Mouse (Mus musculus) testis, adult 2 months (tissue): ENCODE measurements at regions not wholly inside any gene's neighbourhood (a gene's known extent, or its start where the extent isn't known, plus 50 kb on each side); places are given as distances from the start of the nearest gene placed in this dataset.

Experiments used
- H3K27ac ChIP-seq: fragments of 200-500 bp; 2 replicates; pipeline ENCODE4 v1.5.1; 2012; ENCODE audit warnings: low read depth, low read length; ENCODE audit not compliant: control insufficient read depth, insufficient read depth
- H3K27me3 ChIP-seq: fragments of 200-500 bp; 2 replicates; pipeline ENCODE4 v1.6.1; 2012; ENCODE audit warnings: mild to moderate bottlenecking, low read length, moderate library complexity; ENCODE audit not compliant: control insufficient read depth, insufficient read depth
- H3K36me3 ChIP-seq: fragments of 200-500 bp; 2 replicates; pipeline ENCODE4 v1.6.1; 2012; ENCODE audit warnings: mild to moderate bottlenecking, low read length; ENCODE audit not compliant: control insufficient read depth, insufficient read depth
- H3K4me1 ChIP-seq: fragments of 200-500 bp; 2 replicates; pipeline ENCODE4 v1.6.1; 2012; ENCODE audit warnings: low read length; ENCODE audit not compliant: control insufficient read depth, insufficient read depth
- H3K4me3 ChIP-seq: fragments of 200-500 bp; 2 replicates; pipeline ENCODE4 v1.5.1; 2012; ENCODE audit warnings: low read depth, mild to moderate bottlenecking, low read length, moderate library complexity, mixed read lengths; ENCODE audit not compliant: control insufficient read depth
- CTCF ChIP-seq: fragments of 200-500 bp; IDR thresholded peaks from 2 replicates; pipeline ENCODE4 v1.5.1; 2012; ENCODE audit warnings: low read depth, mild to moderate bottlenecking, inconsistent platforms, low read length, moderate library complexity; ENCODE audit not compliant: control insufficient read depth, insufficient read depth, insufficient replicate concordance
- POLR2A ChIP-seq: fragments of 200-500 bp; IDR thresholded peaks from 2 replicates; pipeline ENCODE4 v1.6.1; 2012; ENCODE audit warnings: low read depth, mild to moderate bottlenecking, inconsistent platforms, low read length, moderate library complexity; ENCODE audit not compliant: control insufficient read depth

DNA sequence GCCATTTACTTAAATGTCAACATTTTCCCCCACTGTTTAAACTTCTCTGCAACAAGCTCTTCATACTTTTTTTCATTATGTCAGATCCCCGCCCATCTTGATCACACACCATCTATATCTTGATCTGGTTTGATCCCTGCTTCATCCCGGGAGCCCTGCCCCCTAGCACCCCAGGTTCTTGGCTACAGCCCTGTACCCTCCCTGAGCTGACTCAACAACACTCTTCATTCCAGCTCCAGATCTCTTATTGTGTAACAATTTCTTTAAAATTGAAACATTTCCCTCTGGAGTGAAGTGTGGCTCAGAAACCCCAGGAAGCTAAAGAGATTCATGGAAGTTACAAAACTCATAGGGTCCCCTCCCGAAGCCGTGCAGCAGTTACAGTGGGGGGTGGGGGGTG, 126.2 kb upstream of the Mast4 start:
- Histone ChIP-seq H3K27me3 (no peaks in the 10 kb centered on the region), H3K4me1 (peaks cover 2% of the 10 kb centered on the region; the same call in 1 of the 2 replicates), H3K36me3 (no peaks in the 10 kb centered on the region), H3K4me3 (no peak overlapping the region), H3K27ac (no peak overlapping the region)
- TF ChIP-seq POLR2A: no peak
- TF ChIP-seq CTCF: no peak

DNA sequence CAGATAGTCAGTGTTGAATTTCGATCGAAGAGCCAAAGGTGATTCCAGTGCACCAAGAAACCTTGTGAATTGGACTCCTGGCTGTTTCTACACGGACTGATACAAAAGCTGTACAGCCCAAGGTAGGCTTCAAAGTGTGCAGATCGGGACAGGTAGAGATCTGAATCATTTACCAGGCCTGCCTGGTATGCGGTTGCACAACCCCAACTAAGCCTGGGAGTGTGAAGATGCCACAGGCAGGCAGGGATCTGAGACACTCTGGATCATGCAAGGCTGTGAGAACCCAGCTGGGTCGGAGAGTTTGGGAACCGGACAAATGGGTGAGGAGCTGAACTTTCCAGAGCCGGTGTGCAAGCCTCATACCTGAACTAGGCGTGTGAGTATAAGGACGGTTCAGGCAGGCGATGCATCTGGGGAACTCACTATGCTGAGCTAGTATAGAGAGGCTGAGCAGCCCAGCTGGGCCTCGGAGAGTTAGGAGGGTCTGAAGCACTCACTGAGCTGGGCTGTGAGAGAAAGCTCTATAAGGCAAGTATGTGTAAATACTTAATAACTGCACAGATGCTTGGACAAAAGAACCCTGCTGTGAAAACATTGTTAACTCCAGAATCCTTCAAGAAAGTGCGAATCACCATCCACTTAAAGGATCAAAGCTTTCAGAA, 125.3 kb upstream of the Mast4 start:
- TF ChIP-seq POLR2A: no peak
- TF ChIP-seq CTCF: no peak
- H3K27ac ChIP-seq: no peak overlapping the region
- H3K27me3 ChIP-seq: no peaks in the 10 kb centered on the region
- peaks cover 2% of the 10 kb centered on the region; the same call in 1 of the 2 replicates for H3K4me1 ChIP-seq
- no peak overlapping the region for H3K4me3 ChIP-seq
- H3K36me3 ChIP-seq: no peaks in the 10 kb centered on the region

DNA sequence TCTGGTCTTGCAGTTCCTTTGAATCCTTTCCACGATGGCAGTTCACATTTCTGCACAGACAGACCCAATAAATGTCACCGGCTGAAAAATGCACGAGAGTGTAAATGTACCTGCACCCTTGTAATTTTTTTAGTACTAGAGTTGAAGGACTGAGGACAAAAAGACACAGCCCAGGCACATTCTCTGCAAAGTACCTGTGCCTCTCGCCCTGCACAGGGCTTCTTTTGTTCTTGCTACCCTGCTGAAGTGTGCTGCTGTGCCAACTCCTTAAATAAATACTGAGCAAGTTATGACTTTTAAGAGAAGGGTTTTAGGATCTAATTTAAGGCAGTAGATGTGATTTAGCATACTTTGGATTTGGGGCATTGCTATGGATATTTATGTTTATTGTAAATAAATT, 118.5 kb upstream of the Mast4 start:
- Histone ChIP-seq H3K27ac (no peak overlapping the region), H3K36me3 (no peaks in the 10 kb centered on the region), H3K27me3 (no peaks in the 10 kb centered on the region), H3K4me1 (no peaks in the 10 kb centered on the region), H3K4me3 (no peak overlapping the region)
- TF ChIP-seq CTCF: no peak
- TF ChIP-seq POLR2A: no peak

DNA sequence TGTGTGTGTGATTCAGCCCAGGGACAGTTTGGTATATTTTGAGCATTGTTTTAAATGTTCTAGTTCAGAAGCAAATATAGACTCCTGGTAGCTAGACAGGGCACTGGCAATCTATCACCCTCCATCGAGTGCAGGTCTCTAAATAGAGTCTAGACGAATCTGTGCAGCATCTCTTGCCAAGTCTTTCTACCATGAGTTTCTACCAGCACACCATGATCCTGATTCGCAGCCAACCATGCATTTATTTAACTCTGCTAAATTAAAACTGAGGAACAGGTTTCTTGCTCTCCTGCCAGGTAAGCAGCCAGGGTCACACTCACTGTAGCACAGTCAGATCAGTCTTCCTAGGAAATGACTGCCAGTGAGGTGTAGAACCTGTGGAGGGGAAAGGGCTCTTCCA, 96.3 kb upstream of the Mast4 start:
- no peaks in the 10 kb centered on the region for H3K27me3 ChIP-seq
- no peak overlapping the region for H3K27ac ChIP-seq
- H3K4me3 ChIP-seq: no peak overlapping the region
- no peaks in the 10 kb centered on the region for H3K36me3 ChIP-seq
- H3K4me1 ChIP-seq: no peaks in the 10 kb centered on the region; the same call in 1 of the 2 replicates
- TF ChIP-seq POLR2A: no peak
- TF ChIP-seq CTCF: no peak

DNA sequence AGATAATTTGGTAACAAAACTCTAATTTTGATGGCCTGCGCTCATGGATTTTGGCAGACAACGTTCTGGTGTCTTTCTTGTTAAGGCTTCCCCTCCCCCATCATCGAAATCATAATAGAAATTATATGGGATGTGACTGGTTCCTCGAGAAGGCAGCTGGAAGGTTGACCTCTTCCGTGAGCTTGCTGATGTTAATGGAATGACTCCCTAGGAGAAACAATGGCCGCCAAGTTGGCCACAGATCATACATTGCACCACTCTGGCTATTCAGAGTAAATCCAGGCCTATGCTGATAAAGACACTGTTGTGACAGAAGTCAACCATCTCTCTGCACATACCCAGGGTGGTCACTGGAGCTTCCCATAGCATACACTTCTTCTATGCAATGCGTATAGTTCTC, 89.7 kb upstream of the Mast4 start:
- H3K36me3 ChIP-seq: no peaks in the 10 kb centered on the region
- no peaks in the 10 kb centered on the region for H3K27me3 ChIP-seq
- no peak for TF ChIP-seq POLR2A
- no peak for TF ChIP-seq CTCF
- no peak overlapping the region for H3K4me3 ChIP-seq
- peaks cover 6% of the 10 kb centered on the region for H3K4me1 ChIP-seq
- H3K27ac ChIP-seq: no peak overlapping the region

DNA sequence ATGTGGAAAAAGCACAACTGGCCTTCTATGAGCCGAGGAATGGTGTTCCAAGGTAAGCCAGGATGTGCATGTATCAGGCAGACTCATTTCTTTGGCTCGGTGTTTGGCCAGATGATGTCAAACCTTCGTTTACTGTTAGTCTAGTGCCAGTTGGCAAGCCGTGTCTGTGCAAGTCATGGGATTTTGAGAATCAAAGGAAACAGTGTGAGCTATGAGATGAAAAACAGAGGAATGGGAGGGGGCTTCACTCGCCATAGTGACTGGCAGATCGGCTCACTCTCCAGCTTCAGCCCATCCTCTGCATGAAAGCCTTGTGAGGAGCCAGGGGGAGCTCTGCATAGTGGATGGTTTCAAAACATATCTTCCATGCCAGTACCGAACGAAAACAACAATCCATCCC, 89.1 kb upstream of the Mast4 start:
- no peak for TF ChIP-seq POLR2A
- no peak for TF ChIP-seq CTCF

DNA sequence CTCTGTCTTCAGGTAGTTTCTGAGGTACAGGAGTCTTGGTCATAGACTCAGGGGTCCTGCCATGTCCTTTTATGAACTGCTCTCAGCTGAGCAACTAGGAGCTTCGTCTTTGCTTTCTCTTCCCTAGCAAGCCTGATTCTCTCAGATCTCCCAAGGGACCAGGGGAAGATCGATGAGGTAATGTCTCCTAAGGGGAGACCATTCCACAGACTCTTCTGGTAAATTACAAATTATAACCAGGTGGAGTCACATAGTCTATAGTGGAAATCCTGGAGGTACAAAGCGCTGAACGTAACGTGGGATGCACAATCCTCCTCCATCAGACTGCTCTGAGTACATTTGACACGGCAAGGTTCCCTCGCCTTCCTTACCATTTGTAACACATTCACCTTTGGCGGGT, 88.7 kb upstream of the Mast4 start:
- Histone ChIP-seq H3K27ac (no peak overlapping the region), H3K4me1 (peaks cover 6% of the 10 kb centered on the region)
- TF ChIP-seq POLR2A: no peak
- TF ChIP-seq CTCF: no peak

More for the DNA sequence above, 89.1 kb upstream of the Mast4 start:
- Histone ChIP-seq H3K36me3 (no peaks in the 10 kb centered on the region), H3K4me3 (no peak overlapping the region), H3K27ac (no peak overlapping the region), H3K4me1 (peaks cover 6% of the 10 kb centered on the region), H3K27me3 (no peaks in the 10 kb centered on the region)

DNA sequence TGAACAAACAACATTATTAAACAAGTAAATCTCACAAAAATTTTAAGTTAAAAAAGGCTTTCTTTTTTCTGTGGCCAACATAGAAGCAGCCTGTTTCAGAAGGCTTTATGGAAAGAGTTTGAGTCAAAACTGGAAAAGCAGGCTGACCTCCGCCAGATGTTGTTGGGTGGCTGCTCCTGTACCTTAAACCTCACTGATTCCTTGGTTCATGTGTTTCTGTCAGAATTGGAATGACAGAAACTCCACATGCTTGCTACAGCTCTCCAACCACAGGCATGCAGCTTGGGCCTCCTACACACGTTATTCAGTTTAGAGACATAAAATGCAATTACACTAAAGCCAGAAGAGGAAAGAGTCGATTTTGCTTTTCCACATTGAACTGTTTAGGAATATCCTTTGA, 84.8 kb upstream of the Mast4 start:
- no peak overlapping the region for H3K4me3 ChIP-seq
- H3K36me3 ChIP-seq: no peaks in the 10 kb centered on the region
- no peaks in the 10 kb centered on the region for H3K27me3 ChIP-seq
- no peak overlapping the region for H3K27ac ChIP-seq
- peaks cover 6% of the 10 kb centered on the region for H3K4me1 ChIP-seq
- TF ChIP-seq CTCF (no peak), POLR2A (no peak)

More for the DNA sequence above, 88.7 kb upstream of the Mast4 start:
- Histone ChIP-seq H3K36me3 (no peaks in the 10 kb centered on the region), H3K4me3 (no peak overlapping the region), H3K27me3 (no peaks in the 10 kb centered on the region)
